Mouse (Mus musculus) heart, adult 8-10 months (tissue): ENCODE measurements around the gene Man1a. TPM values are rescaled to one million over a fixed set of nuclear protein-coding genes. Genes with fewer than 3 reads are reported as not detected.

Experiments
- DNase-seq: peaks from one replicate; pipeline ENCODE4 v3.0.0; 2022; ENCODE audit warnings: low spot score
- total RNA-seq, 4 experiments: library from RNA; stranded (reverse); gene quantifications; 2 replicates each; pipeline ENCODE4 v1.2.4; 2022

The Man1a gene
- total RNA-seq, 4 experiments from 2014 or later = 34.3 to 41.0 (median 38.3) TPM

GRCm38 (mm10) chr10:54017904-54018454 lies 58.4 kb downstream of the Man1a start:
- DNase-seq = no peak

GRCm38 (mm10) chr10:54014116-54014758 lies 62.2 kb downstream of the Man1a start:
- no peak for DNase-seq

- DNase-seq = no peak
Observed at GRCm38 (mm10) chr10:54013143-54013791, 63.1 kb downstream of the Man1a start.

GRCm38 (mm10) chr10:54009154-54009553 lies 67.3 kb downstream of the Man1a start:
- no peak for DNase-seq

GRCm38 (mm10) chr10:54006868-54007267 lies 69.5 kb downstream of the Man1a start:
- DNase-seq = no peak

GRCm38 (mm10) chr10:54005847-54006246 lies 70.6 kb downstream of the Man1a start:
- DNase-seq = no peak

GRCm38 (mm10) chr10:54002936-54003335 lies 73.5 kb downstream of the Man1a start:
- no peak for DNase-seq

- DNase-seq = no peak
Observed at GRCm38 (mm10) chr10:53997301-53997700, 79.1 kb downstream of the Man1a start.

- no peak for DNase-seq
Observed at GRCm38 (mm10) chr10:53996216-53996615, 80.2 kb downstream of the Man1a start.

GRCm38 (mm10) chr10:53994591-53994990 lies 81.8 kb downstream of the Man1a start:
- DNase-seq = no peak

- no peak for DNase-seq
Observed at GRCm38 (mm10) chr10:53990434-53990833, 86.0 kb downstream of the Man1a start.

- no peak for DNase-seq
Observed at GRCm38 (mm10) chr10:53984894-53985293, 91.5 kb downstream of the Man1a start.

GRCm38 (mm10) chr10:53984086-53984485 lies 92.3 kb downstream of the Man1a start:
- DNase-seq = no peak

- DNase-seq = no peak
Observed at GRCm38 (mm10) chr10:53978647-53979046, 97.8 kb downstream of the Man1a start.

- peak; percentile 20 for DNase-seq
Observed at GRCm38 (mm10) chr10:53974180-53974579, 102.2 kb downstream of the Man1a start.

- DNase-seq = no peak
Observed at GRCm38 (mm10) chr10:53959759-53960158, 116.7 kb downstream of the Man1a start.

GRCm38 (mm10) chr10:53941597-53941996 lies 134.8 kb downstream of the Man1a start:
- no peak for DNase-seq

GRCm38 (mm10) chr10:53938199-53938598 lies 138.2 kb downstream of the Man1a start:
- no peak for DNase-seq

- no peak for DNase-seq
Observed at GRCm38 (mm10) chr10:53936078-53936477, 140.3 kb downstream of the Man1a start.

GRCm38 (mm10) chr10:53929722-53930500 lies 146.5 kb downstream of the Man1a start:
- DNase-seq = no peak

GRCm38 (mm10) chr10:53927904-53928303 lies 148.5 kb downstream of the Man1a start:
- peak; percentile 33 for DNase-seq

- DNase-seq = peak; percentile 40
Observed at GRCm38 (mm10) chr10:53925456-53925855, 151.0 kb downstream of the Man1a start.
